Mouse (Mus musculus): ENCODE measurements at regions not wholly inside any gene's neighbourhood (a gene's known extent, or its start where the extent isn't known, plus 50 kb on each side); places are given as distances from the start of the nearest gene placed in this dataset.

GRCm38 (mm10) chr3:52640250-52641147, 372.4 kb downstream of the Foxo1 start:
- DNase-seq, result no peak

GRCm38 (mm10) chr3:52638816-52639215, 370.7 kb downstream of the Foxo1 start:
- no peak for DNase-seq

DNA sequence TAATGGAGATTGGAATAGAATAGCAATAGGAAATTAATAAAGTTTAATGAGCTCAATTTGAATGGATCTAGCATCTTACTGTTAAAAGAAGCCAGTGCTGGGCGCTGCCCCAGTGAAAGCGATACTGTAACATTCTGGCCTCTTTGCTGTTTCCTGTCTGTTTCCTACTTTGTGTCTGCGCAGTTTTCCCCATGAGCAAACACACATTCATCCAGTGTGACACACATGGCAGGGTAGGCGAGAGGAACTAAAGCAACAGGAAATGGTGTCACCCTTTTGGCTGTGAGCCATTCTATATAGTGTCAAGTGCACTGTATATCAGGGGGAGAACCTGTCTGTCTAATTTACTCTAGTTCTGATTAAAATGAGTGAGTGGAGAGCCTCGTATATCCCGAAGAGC, 366.2 kb downstream of the Foxo1 start:
- DNase-seq, result no peak

GRCm38 (mm10) chr3:52633491-52634100, 365.5 kb downstream of the Foxo1 start:
- no peak for DNase-seq

DNA sequence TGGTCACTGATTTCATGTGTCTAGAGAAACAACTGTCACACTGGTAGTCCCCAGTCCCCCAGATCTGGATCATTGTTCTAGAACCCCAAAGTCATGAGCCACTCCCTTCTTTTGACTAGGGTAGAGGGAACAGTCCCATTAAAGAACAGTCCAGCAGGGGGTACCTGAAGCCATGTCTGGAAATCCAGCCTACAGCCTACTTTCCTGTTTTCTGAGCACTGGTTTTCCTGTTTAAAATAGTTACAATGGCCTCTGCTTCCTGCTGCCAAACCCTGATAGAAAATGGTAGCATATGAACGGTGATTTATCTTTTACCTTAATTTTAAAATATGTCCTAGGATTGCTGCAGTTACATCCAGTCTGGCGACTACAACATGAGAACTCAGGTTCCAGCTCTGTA, 364.5 kb downstream of the Foxo1 start:
- no peak for DNase-seq

GRCm38 (mm10) chr3:52630209-52630608, 362.1 kb downstream of the Foxo1 start:
- no peak for DNase-seq

DNA sequence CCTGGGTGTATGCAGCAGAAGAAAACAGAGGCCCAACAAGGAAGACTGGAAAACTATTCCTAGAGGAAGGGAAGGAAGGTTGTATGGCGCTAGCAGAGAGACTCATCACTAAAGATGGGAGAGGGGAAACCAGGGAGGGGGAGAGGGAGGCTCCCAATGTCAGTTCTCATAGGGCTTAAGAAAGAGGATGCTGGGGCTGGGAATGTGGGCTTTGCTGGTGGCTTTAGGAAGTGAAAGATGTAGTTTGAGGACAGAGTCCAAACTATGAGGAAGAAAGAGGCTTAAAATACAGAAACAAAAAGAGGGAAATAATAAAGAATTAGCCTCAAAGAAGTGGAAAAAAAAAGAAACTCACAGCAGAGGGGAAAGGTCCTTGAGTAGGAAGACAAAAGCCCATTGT, 357.0 kb downstream of the Foxo1 start:
- no peak for DNase-seq

DNA sequence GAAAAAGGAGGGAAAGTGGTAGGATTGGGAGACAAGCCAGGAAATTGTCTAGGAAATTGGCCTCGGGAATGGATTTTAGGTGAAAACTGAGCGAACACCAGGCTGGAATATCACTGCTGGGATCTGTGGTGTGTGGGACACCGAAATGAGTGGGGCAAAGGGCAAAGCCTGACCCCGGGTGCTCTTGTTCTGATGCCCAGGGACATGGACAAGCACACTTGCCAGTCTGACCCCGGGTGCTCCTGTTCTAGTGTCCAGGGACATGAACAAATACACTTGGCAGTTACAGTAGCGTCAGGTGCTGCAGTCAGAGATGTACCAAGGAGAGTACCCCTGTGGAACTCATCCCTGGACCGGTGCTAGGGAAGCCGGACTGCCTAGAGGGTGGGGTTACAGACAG, 354.4 kb downstream of the Foxo1 start:
- no peak for DNase-seq

GRCm38 (mm10) chr3:52621936-52622335, 353.8 kb downstream of the Foxo1 start:
- DNase-seq, result no peak

- DNase-seq, result no peak
These were observed 350.7 kb downstream of the Foxo1 start for GRCm38 (mm10) chr3:52618925-52619224.

DNA sequence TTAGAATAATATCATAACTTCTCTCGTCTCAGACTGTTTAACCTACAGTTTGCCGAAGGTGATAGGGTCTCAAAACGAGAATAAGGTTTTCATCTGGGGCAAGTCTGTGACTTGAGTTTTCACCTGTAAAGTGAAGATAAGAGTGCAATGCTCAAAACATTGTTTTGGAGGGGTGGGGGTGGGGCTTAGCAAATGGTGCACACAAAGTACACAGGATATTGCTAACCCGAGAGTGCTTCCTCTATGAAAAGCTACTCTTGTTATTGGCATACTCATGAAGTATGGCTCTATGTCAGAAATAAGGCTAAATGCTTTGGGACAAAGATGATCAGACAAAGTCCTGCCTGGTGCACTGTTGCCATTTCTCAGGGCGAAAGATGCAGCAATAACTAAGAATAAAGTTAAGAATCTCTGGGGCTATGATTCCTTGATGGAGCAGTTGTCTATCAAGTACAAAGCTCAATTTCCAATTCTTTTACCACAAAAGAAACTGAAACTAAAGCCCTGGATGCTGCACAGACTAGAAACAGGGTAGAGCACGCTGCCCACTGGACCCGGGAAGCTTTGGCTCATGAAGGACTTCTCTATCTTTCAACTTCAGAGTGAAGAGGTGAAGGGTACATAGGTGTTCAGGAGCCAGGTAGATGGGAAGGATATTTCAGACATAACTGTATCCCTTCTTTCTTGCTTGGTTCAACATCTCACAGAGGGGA, 350.2 kb downstream of the Foxo1 start:
- DNase-seq, result no peak

GRCm38 (mm10) chr3:52617413-52618149, 349.4 kb downstream of the Foxo1 start:
- no peak for DNase-seq

DNA sequence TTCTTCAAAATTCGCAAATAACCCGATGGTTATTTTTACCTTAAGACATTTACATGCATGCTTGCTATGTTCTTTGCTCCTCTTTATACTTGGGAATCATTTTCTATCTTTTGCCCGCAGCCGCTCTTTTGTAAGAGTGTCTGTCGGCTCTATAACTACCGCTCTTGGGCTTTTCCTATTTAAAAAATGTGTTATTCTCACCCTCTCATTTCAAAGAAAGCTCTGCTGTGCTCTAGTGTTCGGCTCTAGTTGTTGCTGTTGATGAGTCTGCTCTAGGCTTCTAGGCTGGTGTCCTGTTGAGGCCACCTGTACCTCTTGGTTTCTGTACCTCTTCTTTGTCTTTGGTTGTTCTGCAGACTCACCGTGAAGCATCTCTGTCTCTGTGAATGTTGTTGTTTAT, 343.7 kb downstream of the Foxo1 start:
- DNase-seq, result no peak

GRCm38 (mm10) chr3:52610466-52610865, 342.3 kb downstream of the Foxo1 start:
- no peak for DNase-seq

GRCm38 (mm10) chr3:52608086-52608426, 339.9 kb downstream of the Foxo1 start:
- no peak for DNase-seq

DNA sequence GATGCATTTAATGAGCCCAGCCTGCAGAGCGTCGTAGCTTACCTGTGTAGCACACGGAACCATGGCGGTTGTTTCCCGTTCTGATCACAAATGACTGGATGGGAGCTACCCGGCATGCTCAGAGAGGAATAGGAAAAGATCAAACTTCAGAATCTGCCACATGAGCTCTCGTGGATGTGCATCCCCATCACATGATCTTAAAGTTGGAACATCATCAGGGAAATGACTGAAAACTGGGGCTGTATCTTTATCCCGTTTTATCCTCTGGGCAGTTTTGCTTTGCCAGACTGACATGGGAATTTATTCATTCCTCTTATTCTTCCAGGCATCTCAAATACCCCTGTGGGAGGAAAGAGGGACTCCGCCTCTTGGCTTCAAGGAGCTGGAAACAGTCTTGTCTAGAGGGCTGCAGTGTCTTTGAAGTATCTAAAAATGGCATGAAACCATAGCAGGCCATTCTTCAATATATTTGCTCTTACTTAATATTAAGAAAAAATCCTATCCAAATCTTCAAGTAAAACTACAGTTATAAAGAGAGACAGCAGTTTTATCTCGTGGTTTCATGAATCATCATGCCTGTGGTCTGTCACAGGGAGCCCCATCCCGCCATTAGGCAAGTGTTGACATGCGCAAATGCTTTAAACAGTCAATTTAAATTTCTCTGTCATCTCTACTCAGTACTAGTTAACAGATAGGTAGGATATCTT, 339.4 kb downstream of the Foxo1 start:
- no peak for DNase-seq

- no peak for DNase-seq
These were observed 337.2 kb downstream of the Foxo1 start for GRCm38 (mm10) chr3:52605261-52605771.

DNA sequence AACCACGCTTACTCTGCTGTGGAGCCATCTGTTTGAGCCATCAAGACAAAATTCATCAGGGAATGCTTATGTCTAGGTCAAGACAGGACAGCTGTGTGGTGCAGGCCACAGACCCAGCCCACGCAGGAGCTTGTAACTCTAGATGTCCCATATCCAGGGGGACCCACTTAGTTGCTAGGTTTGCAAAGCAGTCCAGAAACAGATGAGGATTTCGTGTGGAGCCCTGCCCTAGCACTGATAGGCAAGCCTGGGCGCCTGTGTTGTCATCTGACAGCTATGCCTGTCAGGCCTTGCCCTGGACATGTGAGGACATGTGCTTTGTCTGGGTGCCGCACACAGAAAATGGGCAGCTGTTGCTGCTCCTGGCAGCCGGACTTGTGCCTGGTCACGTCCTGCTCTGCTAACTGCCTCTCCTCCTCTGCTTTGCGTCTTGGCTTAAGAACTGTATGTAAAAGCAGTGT, 335.1 kb downstream of the Foxo1 start:
- DNase-seq, result peak; percentile 9 to 20

- peak; percentile 87 to 90 for DNase-seq
These were observed 333.0 kb downstream of the Foxo1 start for GRCm38 (mm10) chr3:52601011-52601745.

DNA sequence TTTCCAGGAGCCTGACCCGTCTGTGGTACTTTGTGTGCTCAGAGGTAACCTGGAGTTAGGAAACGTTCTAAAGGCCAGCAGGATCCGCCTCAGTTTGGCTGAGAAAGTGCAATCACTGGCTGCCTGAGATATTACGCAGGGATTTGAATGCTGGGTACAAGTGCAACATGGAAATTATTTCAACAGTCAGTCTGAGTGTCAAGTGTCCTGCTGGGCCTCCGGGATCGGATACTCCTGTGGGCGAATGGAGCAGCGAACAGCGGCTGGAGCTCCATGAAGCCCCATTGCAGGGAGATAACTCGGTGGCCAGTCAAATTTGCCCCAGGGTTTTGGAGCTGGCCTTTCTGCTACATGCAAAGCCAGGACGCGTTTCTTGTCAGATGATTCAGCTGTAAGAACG, 332.4 kb downstream of the Foxo1 start:
- peak in 1 of 2 experiments; percentile 64 for DNase-seq

DNA sequence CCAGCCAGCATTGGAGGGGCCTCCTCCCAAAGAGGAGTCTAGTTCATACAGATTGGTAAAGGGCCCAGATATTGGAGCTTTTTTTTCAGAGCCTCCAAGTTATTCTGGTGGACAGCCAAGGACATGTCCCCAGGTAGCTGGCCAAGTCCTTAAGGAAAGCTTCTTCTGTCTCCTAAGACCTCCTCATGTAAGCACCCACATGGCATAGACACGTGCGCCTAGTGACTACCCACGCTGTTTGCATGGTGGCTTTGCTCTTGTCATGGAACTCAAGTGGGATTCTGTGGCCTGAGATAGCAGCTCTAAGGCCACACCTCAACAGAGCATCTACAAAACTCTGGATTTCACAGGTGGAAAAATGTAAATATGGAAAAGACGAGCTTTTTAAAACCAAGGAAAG, 332.0 kb downstream of the Foxo1 start:
- peak; percentile 49 to 59 for DNase-seq

- no peak for DNase-seq
These were observed 318.3 kb downstream of the Foxo1 start for GRCm38 (mm10) chr3:52586418-52586817.
